Mouse (Mus musculus): ENCODE data around the gene Cipc.

DNA sequence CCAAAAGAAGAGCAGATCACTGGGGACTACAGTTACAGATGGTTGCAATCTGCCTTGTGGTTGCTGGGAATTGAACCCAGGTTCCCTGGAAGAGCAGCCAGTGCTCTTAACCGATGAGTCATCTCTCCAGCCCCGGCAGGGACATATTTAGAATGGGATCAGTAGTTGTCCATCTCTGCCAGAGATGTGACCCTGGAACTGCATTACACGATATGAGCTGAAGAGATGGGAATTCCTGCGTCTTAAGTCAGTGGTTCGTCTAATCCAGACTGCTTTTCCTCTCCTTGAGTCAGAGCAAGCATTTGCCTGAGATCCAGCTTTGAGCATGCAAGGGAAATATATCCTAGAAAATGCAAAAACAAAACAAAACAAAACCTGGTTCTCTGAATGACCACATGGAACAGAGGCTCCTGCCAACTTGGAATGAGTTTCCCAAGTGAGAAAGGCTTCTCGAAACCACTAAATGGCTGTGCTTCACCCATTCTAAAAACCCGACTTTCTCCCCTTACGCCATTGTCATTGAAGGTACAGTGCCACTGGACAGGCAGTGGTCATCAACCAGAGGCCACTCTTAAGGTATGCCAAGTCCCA lies 11.1 kb upstream of the Cipc start:
- no peak for TF ChIP-seq POLR2A (IDR thresholded peaks at IDR 0.05; ENCODE audit: insufficient read depth, low read depth, low read length)
- no peak for TF ChIP-seq EP300 (IDR thresholded peaks at IDR 0.05; ENCODE audit: insufficient read depth, low read depth, low read length)
- no peak for TF ChIP-seq CTCF (IDR thresholded peaks at IDR 0.05)

Data from heart, adult 2 months (tissue).